Mouse (Mus musculus) common myeloid progenitor, adult 5-6 weeks (primary cell): Measurements from ENCODE around the gene Lig4. TPM values are rescaled to one million over a fixed set of nuclear protein-coding genes. Genes with fewer than 3 reads are reported as not detected.

Source experiments
- ATAC-seq: replicated peaks from 2 replicates; pipeline ENCODE4 v1.8.0; 2016; ENCODE audit warnings: low read depth, mild to moderate bottlenecking, moderate TSS enrichment, inconsistent platforms; ENCODE audit not compliant: poor library complexity, severe bottlenecking
- total RNA-seq: library from RNA; stranded (forward); fragments of 200-1000, 187-1606 nt; gene quantifications from 2 replicates; pipeline ENCODE4 v1.2.3, GENCODE M21; 2017

The Lig4 gene
- total RNA-seq, 1 experiment from 2014 or later: 2.5 TPM

DNA sequence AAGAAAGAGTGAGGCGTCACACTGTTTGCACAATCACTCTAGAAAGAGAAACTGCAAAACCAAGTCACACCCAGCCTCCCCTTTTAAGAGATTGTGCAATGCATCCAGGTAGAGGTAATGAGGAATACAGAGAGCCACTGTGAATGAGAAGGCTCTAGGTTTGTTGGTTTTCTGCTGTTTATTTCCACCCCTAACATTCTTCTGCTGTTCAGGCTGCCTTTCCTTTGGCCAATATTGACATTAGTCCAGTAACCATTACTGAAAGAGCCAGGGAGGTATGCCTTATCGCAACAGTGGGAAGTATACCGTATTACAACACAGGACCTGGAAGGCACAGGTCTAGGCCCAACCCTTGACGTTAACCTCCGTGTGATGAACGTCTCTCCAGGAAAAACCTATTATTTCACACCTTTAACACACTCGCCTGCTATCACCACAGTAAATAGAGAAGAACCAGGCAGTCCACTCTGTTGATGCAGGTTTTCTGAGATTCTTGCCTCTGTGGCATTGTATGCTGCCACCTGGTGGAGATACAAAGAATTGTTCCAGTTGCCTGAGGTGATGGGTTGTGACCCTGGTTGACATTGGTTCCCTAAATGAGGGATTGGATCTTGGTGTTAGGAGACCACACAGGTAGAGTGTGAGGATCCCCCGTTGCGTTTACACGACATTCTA, 42.5 kb downstream of the Lig4 start:
- ATAC-seq: peak; percentile 79

DNA sequence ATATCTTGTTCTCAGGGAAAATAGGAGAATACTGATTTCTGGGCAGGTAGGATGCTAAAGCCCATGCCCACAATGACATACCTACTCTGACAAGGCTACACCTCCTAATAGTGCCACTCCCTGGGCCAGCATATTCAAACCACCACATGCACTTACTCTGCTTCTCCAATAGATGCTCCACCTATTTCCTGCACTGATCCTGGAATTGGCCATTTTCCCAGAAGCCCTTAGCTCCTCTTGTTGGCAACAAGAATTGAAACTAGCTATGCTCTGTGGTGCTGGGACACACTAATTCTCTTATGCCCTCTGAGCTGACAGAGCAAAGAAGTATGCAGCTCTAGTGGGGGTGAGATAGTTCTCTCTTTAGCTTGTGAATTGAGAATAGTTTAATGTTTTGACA, 44.8 kb downstream of the Lig4 start:
- no peak for ATAC-seq

DNA sequence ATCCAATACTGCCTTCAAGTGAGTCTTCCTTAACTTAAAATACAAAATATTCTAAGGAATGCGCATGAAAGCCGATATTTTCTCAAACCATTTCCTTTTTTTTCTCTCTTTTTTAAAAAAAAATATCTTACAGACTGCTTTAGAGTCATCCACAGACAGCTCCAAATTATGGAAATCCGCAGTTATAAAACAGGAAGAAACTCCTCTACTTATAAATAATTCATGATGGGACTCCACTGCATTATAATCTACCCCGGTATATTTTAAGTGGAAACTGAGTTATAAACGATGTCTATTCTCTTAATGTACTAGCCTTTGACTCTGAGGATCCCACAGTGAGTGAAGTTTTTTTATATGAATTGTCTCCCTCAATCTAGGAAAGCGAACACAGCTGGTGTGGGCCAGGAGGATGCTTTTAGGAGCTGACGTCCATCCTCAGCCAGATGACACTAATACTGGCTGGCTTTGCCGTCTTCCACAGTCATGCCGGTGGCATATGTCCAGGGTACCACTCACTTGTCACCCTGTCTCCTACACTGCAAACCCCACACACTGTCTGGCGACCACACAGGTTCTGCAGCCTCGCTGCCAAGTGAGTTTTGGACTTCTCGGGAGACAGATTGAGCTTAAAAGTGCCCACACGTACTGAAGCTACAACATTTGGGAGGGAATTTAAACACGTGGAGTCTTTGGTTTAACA, 47.6 kb downstream of the Lig4 start:
- ATAC-seq: no peak

Other genes with a start within 250 kb of the Lig4 start
- gene Fam155a, start 206.5 kb downstream of the Lig4 start, total RNA-seq: not detected in 2 replicates
- not detected in 2 replicates for gene Gm10217, start 113.4 kb downstream of the Lig4 start, total RNA-seq
- 12.8 and 14.5 TPM in 2 replicates for gene Abhd13, start within 50 bp of the Lig4 start, total RNA-seq
- gene Tnfsf13b, start 28.8 kb upstream of the Lig4 start, total RNA-seq: 0.68 TPM in 1 of 2 replicates, not detected in the other
- gene Myo16, start 176.2 kb upstream of the Lig4 start, total RNA-seq: not detected in 2 replicates